Comparison of ENCODE assay signal across 24 mouse cellular contexts in the genomic region with DNA sequence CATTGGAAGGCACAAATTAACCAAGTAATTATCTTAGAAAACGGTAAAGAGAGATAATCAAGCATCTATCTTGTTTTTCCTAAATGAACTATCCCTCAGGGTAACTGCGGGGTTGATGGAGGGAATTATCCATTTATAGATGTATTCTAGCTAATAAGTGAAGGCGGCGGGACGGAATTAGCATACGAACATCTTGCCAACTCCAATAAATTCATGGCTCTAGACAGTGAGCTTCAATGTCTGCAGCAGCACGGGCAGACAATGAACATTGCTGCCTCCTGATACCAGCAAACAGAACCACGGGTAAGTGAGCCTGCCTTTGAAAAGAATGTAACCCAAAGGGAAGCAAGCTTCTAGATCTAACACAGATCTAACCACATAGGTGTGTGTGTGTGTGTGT.
DNase-seq lines count a peak whose midpoint lies in the region; ATAC-seq and TF ChIP-seq lines count a peak whose summit lies in the region.
"Had no signal": no experiment of that assay in that cellular context is flagged by ENCODE, and none has a peak within 500 bp of the region (broad histone marks: within the 10 kb centered on the region; RNA-seq: fewer than 3 reads in every experiment).

No protein-coding gene starts in this region.

- no peak for TF ChIP-seq CTCF in hindbrain, postnatal 0 days (IDR thresholded peaks at IDR 0.05; ENCODE audit: low read depth)

- DNase-seq in forebrain, embryonic 10.5 days (ENCODE audit: extremely low spot score, low spot score), result no peak
- peak; percentile 21 for DNase-seq in layer of hippocampus, adult 9-10 months (ENCODE audit: low spot score)
- DNase-seq in layer of hippocampus, adult 11-12 months (ENCODE audit: low spot score), result no peak
- peak; percentile 35 for DNase-seq in brain, adult 2 months (ENCODE audit: low read depth, low spot score)
- peak; percentile 27 for DNase-seq in hindbrain, postnatal 0 days (ENCODE audit: low spot score)
- DNase-seq in lung, adult 18-20 months, result no peak
- DNase-seq in Muller cell, postnatal 12 days (ENCODE audit: inconsistent ontology term), result no peak
- DNase-seq: adrenal gland, postnatal 14 days; cerebellum, adult 18-20 months; gastrocnemius, postnatal 10 days; heart, adult 11 months; kidney, adult 8-10 months; kidney, postnatal 25 days; layer of hippocampus, postnatal 36 days; right cerebral cortex, postnatal 4 days had no signal

- no peaks in the 10 kb centered on the region for H3K36me3 ChIP-seq in forebrain, embryonic 13.5 days (ENCODE audit: poor library complexity, severe bottlenecking)
- no peaks in the 10 kb centered on the region for H3K36me3 ChIP-seq in forebrain, embryonic 10.5 days (replicated peaks)
- H3K36me3 ChIP-seq in hindbrain, postnatal 0 days (ENCODE audit: insufficient read depth, low read length), result no peaks in the 10 kb centered on the region
- H3K36me3 ChIP-seq: embryonic facial prominence, embryonic 12.5 days; heart, embryonic 12.5 days; limb, embryonic 15.5 days; liver, embryonic 15.5 days had no signal

- no peaks in the 10 kb centered on the region for H3K27me3 ChIP-seq in forebrain, embryonic 13.5 days
- no peaks in the 10 kb centered on the region for H3K27me3 ChIP-seq in forebrain, embryonic 10.5 days (ENCODE audit: poor library complexity, severe bottlenecking)
- no peaks in the 10 kb centered on the region for H3K27me3 ChIP-seq in hindbrain, postnatal 0 days (ENCODE audit: insufficient read depth, low read length)
- H3K27me3 ChIP-seq: embryonic facial prominence, embryonic 12.5 days; heart, embryonic 12.5 days; limb, embryonic 15.5 days; liver, embryonic 15.5 days had no signal

- H3K9ac ChIP-seq in forebrain, embryonic 13.5 days, result no peak overlapping the region
- H3K9ac ChIP-seq in hindbrain, postnatal 0 days (replicated peaks; ENCODE audit: low read length), result no peak overlapping the region
- H3K9ac ChIP-seq: embryonic facial prominence, embryonic 12.5 days; heart, embryonic 12.5 days; limb, embryonic 15.5 days; liver, embryonic 15.5 days had no signal

- WGBS in forebrain, embryonic 13.5 days, result 29% methylated on average over 8 of the region's 8 CpGs
- 88% methylated on average over 8 of the region's 8 CpGs for WGBS in forebrain, embryonic 10.5 days
- WGBS in hindbrain, postnatal 0 days, result 26% methylated on average over 8 of the region's 8 CpGs

- ATAC-seq in forebrain, embryonic 13.5 days, result peak; percentile 84
- ATAC-seq in hindbrain, postnatal 0 days, result no peak
- ATAC-seq: activated CD4-positive, CD25-positive, alpha-beta regulatory T cell, adult 4 months; CD4-positive, CD25-positive, alpha-beta regulatory T cell, adult 4 months; lung, postnatal 0 days had no signal

- peaks cover 16% of the 10 kb centered on the region for H3K4me1 ChIP-seq in forebrain, embryonic 13.5 days
- H3K4me1 ChIP-seq in forebrain, embryonic 10.5 days, result no peaks in the 10 kb centered on the region
- H3K4me1 ChIP-seq in hindbrain, postnatal 0 days (ENCODE audit: insufficient read depth, low read length), result no peaks in the 10 kb centered on the region
- H3K4me1 ChIP-seq: embryonic facial prominence, embryonic 12.5 days; heart, embryonic 12.5 days; limb, embryonic 15.5 days; liver, embryonic 15.5 days had no signal

- H3K4me3 ChIP-seq in forebrain, embryonic 13.5 days, result no peak overlapping the region
- no peak overlapping the region for H3K4me3 ChIP-seq in forebrain, embryonic 10.5 days
- no peak overlapping the region for H3K4me3 ChIP-seq in hindbrain, postnatal 0 days (ENCODE audit: low read length)
- H3K4me3 ChIP-seq: embryonic facial prominence, embryonic 12.5 days; erythroblast, embryonic 14.5 days; heart, embryonic 12.5 days; limb, embryonic 15.5 days; liver, embryonic 15.5 days had no signal

- 0 out of 2 replicates have a peak overlapping the region, but pooled peaks have one; percentile 16 for H3K4me2 ChIP-seq in forebrain, embryonic 13.5 days
- H3K4me2 ChIP-seq in hindbrain, postnatal 0 days (ENCODE audit: low read depth, low read length), result no peak overlapping the region
- H3K4me2 ChIP-seq: embryonic facial prominence, embryonic 12.5 days; heart, embryonic 12.5 days; limb, embryonic 15.5 days; liver, embryonic 15.5 days had no signal

- H3K27ac ChIP-seq in forebrain, embryonic 13.5 days, result peak overlapping the region; percentile 21; the same call in 1 of the 2 replicates
- H3K27ac ChIP-seq in forebrain, embryonic 10.5 days, result no peak overlapping the region
- no peak overlapping the region for H3K27ac ChIP-seq in hindbrain, postnatal 0 days
- H3K27ac ChIP-seq: embryonic facial prominence, embryonic 12.5 days; limb, embryonic 15.5 days; liver, embryonic 15.5 days had no signal

- H3K9me3 ChIP-seq in forebrain, embryonic 13.5 days (replicated peaks), result no peaks in the 10 kb centered on the region
- no peaks in the 10 kb centered on the region for H3K9me3 ChIP-seq in forebrain, embryonic 10.5 days
- H3K9me3 ChIP-seq in hindbrain, postnatal 0 days (ENCODE audit: low read length), result no peaks in the 10 kb centered on the region
- H3K9me3 ChIP-seq: embryonic facial prominence, embryonic 12.5 days; heart, embryonic 12.5 days; limb, embryonic 15.5 days; liver, embryonic 15.5 days had no signal

Comparison
In these comparisons a context has a peak if more than half of its experiments do, and no peak if none do; other contexts are left out.
1. DNase-seq: peak in layer of hippocampus, adult 9-10 months (single experiment), brain, adult 2 months (single experiment) and hindbrain, postnatal 0 days (single experiment); none in forebrain, embryonic 10.5 days (single experiment), layer of hippocampus, adult 11-12 months (single experiment), lung, adult 18-20 months (0 of 2) and Muller cell, postnatal 12 days (single experiment).